Mouse (Mus musculus): ENCODE data around the gene Tmem175. TPM values are rescaled to one million over a fixed set of nuclear protein-coding genes. Genes with fewer than 3 reads are reported as not detected.

The Tmem175 gene
- polyA plus RNA-seq, 1 experiment from 2014 or later = 22.2 TPM

DNA sequence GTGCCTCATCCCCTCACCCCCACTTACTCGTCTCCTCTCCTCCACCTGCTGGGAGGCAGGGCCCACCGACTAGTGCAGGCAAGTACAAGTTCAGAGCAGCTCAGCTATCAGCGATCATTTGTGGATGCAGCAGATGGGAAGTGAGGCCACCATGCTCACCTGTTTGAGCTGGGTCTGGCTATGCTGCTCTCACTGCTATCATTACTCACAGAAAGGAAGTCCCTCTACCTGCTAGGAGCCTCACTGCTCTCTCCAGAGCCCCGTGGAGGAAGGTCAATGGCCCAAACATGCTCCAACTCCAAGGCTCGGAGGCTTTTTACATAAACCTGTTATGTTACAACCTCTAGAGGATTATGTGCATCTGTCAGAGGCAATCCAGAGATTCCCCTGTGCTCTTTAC, 27.8 kb downstream of the Tmem175 start:
- no peak overlapping the region for H3K4me3 ChIP-seq (ENCODE audit: low read depth, low read length)
- H3K27me3 ChIP-seq (ENCODE audit: control insufficient read depth, insufficient read depth, low read length) = no peaks in the 10 kb centered on the region
- H3K4me2 ChIP-seq = no peak overlapping the region
- no peak overlapping the region for H3K9ac ChIP-seq (ENCODE audit: low read depth, low read length)
- peaks cover 6% of the 10 kb centered on the region for H3K4me1 ChIP-seq (ENCODE audit: control insufficient read depth, insufficient read depth, low read length)
- whole genome bisulfite sequencing (ENCODE audit: insufficient replicate concordance) = 82% methylated on average over 5 of the region's 5 CpGs
- H3K36me3 ChIP-seq (ENCODE audit: control insufficient read depth, insufficient read depth, low read length) = peaks cover 8% of the 10 kb centered on the region
- no peak overlapping the region for H3K27ac ChIP-seq (ENCODE audit: low read depth, low read length)
- H3K9me3 ChIP-seq (replicated peaks; ENCODE audit: control insufficient read depth, low read length) = no peaks in the 10 kb centered on the region
- no peak for ATAC-seq (replicated peaks; ENCODE audit: insufficient number of reproducible peaks, low FRiP score, low TSS enrichment)

DNA sequence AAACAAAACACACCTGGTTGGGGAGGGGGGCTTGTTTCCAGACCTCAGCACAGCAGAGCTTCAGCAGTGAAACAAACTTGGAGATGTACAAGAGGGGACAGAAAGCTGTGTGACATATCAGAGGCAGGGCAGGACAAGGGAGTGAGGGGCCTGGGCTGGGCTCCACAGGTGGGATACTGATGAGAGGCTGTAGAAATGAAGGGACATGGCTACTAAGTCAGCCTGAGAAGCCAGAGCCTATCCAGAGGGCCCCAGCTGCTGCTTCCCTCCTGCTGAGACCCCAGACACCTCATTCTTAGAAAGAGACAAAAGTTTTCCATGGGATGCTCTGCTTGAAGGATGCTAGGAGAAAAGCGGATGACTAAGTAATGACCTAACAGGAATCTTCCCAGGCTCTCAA, 29.0 kb downstream of the Tmem175 start:
- ATAC-seq (replicated peaks; ENCODE audit: insufficient number of reproducible peaks, low FRiP score, low TSS enrichment) = no peak
- H3K27me3 ChIP-seq (ENCODE audit: control insufficient read depth, insufficient read depth, low read length) = no peaks in the 10 kb centered on the region
- peaks cover 6% of the 10 kb centered on the region for H3K36me3 ChIP-seq (ENCODE audit: control insufficient read depth, insufficient read depth, low read length)
- H3K9ac ChIP-seq (ENCODE audit: low read depth, low read length) = no peak overlapping the region
- H3K27ac ChIP-seq (ENCODE audit: low read depth, low read length) = no peak overlapping the region
- no peak overlapping the region for H3K4me2 ChIP-seq
- H3K4me3 ChIP-seq (ENCODE audit: low read depth, low read length) = no peak overlapping the region
- H3K4me1 ChIP-seq (ENCODE audit: control insufficient read depth, insufficient read depth, low read length) = peaks cover 6% of the 10 kb centered on the region
- WGBS (ENCODE audit: insufficient replicate concordance) = 96% methylated on average over 1 of the region's 1 CpGs
- no peaks in the 10 kb centered on the region for H3K9me3 ChIP-seq (replicated peaks; ENCODE audit: control insufficient read depth, low read length)

DNA sequence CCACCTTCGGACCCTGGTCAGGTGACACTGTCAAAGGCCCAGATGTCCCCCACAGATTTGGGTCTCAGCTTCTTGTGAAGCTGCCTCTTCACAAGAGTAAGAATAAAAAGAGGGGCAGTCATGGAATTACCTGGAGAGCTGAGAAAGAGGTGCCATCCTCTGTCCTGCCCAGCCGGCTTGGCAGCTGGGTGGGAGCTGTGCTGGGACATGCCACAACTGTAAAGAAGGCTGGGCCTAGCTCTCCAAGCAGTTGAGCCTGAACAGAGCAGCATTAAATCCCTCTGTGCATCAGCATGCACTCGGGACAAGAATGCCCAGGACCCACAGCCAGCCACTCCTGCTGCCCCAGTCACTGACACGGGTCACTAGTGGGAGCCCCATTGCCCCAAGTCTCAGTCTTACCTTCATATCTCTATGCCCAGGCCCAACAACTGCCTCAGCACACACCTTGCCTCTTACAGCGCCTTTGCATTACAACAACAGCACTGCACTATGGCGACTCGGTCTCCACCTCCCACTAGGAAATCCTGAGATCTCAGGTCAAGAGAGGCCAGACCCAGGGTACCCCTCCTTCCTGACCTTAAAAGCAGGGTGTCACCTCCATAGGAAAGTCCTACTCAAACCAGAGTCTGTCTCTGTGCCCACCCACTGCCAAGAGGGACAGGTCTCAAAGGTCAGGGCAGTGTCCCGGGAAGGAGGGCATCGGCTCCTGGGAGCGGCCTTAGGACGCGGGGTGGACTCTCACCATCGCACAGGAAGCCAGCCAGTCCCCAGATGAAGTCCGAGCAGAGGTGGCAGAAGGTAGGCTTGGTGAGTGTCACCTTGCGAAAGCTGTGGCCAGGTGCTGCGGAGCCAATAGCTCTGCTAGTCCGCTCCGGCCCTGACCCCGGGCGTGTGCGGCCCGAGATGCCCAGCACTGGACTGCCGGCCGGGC, 30.4 kb downstream of the Tmem175 start, which contains the start of gene Idua:
Gene Idua (plus strand): TSS at position 634 of the 934 bp plus-strand sequence.
- 10% methylated on average over 24 of the region's 24 CpGs for WGBS (ENCODE audit: insufficient replicate concordance)
- Histone ChIP-seq H3K9ac (ENCODE audit: low read depth, low read length) (peak within 1 kb of the TSS; percentile 93), H3K4me1 (ENCODE audit: control insufficient read depth, insufficient read depth, low read length) (peaks cover 6% of the 10 kb centered on the region), H3K27me3 (ENCODE audit: control insufficient read depth, insufficient read depth, low read length) (no peaks in the 10 kb centered on the region), H3K27ac (ENCODE audit: low read depth, low read length) (no peak within 1 kb of the TSS), H3K4me2 (peak within 1 kb of the TSS; percentile 98), H3K36me3 (ENCODE audit: control insufficient read depth, insufficient read depth, low read length) (peaks cover under 1% of the 10 kb centered on the region; the same call in 1 of the 2 replicates), H3K9me3 (replicated peaks; ENCODE audit: control insufficient read depth, low read length) (no peaks in the 10 kb centered on the region), H3K4me3 (ENCODE audit: low read depth, low read length) (peak within 1 kb of the TSS; percentile 79)
- ATAC-seq (replicated peaks; ENCODE audit: insufficient number of reproducible peaks, low FRiP score, low TSS enrichment) = peak; percentile 3

DNA sequence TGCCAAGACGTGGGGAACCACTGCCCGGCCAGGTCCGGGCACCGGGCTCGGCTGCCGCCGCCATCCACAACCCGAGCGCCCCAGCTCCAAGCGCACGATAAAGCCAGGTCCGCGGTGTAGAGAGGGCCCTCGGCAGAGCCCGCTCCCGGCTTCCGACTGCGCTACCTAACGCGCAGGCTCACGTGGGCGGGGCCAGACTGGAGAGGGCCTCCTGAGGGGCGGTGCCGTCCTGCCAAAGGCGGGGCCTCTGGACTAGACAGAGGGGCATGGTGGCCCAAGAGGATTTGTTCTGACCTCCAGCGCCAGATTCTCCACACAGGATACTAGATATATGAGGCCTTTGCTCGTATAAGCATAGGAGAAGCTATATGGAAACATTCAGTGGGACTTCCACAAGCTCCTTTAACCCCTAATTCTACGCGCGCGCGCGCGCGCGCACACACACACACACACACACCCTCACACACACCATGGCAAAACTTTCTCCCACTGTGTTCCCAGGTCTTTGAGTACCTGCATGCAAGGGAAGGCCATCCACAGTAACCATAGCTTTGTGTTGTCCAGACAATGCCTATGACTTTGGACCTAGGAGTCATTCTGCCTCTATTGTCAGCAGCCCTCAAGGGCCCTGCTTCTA, 31.2 kb downstream of the Tmem175 start:
- H3K4me1 ChIP-seq (ENCODE audit: control insufficient read depth, insufficient read depth, low read length) = peaks cover 6% of the 10 kb centered on the region
- H3K9me3 ChIP-seq (replicated peaks; ENCODE audit: control insufficient read depth, low read length) = no peaks in the 10 kb centered on the region
- H3K4me2 ChIP-seq = peak overlapping the region; percentile 98
- H3K36me3 ChIP-seq (ENCODE audit: control insufficient read depth, insufficient read depth, low read length) = no peaks in the 10 kb centered on the region
- H3K4me3 ChIP-seq (ENCODE audit: low read depth, low read length) = peak overlapping the region; percentile 79
- peak overlapping the region; percentile 93 for H3K9ac ChIP-seq (ENCODE audit: low read depth, low read length)
- WGBS (ENCODE audit: insufficient replicate concordance) = 15% methylated on average over 36 of the region's 36 CpGs
- H3K27ac ChIP-seq (ENCODE audit: low read depth, low read length) = no peak overlapping the region
- H3K27me3 ChIP-seq (ENCODE audit: control insufficient read depth, insufficient read depth, low read length) = no peaks in the 10 kb centered on the region
- peak; percentile 99 for ATAC-seq (replicated peaks; ENCODE audit: insufficient number of reproducible peaks, low FRiP score, low TSS enrichment)

DNA sequence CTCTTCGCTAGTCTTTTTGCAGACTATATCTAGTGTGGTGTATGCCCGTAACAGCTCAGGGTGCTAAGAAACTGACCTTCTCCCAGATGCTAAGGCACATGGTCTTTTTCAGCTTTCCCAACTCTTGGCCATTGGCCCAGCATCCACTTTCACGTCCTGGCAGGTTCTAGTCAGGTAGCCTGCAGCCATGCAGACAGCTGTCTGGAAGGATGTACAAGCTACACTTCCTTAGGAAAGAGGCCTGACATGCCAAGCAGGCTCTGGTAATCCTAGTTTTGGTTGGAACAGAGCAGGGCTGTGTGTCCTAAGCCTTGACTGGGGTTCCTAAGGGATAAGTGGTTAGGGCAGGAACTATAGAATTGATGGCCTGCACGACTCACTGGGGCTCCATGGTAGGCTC, 33.2 kb downstream of the Tmem175 start:
- 84% methylated on average over 4 of the region's 4 CpGs for WGBS (ENCODE audit: insufficient replicate concordance)
- Histone ChIP-seq H3K36me3 (ENCODE audit: control insufficient read depth, insufficient read depth, low read length) (no peaks in the 10 kb centered on the region), H3K9me3 (replicated peaks; ENCODE audit: control insufficient read depth, low read length) (no peaks in the 10 kb centered on the region), H3K27me3 (ENCODE audit: control insufficient read depth, insufficient read depth, low read length) (no peaks in the 10 kb centered on the region), H3K9ac (ENCODE audit: low read depth, low read length) (no peak overlapping the region), H3K27ac (ENCODE audit: low read depth, low read length) (no peak overlapping the region), H3K4me3 (ENCODE audit: low read depth, low read length) (no peak overlapping the region), H3K4me2 (no peak overlapping the region), H3K4me1 (ENCODE audit: control insufficient read depth, insufficient read depth, low read length) (peaks cover 6% of the 10 kb centered on the region)
- ATAC-seq (replicated peaks; ENCODE audit: insufficient number of reproducible peaks, low FRiP score, low TSS enrichment) = no peak

DNA sequence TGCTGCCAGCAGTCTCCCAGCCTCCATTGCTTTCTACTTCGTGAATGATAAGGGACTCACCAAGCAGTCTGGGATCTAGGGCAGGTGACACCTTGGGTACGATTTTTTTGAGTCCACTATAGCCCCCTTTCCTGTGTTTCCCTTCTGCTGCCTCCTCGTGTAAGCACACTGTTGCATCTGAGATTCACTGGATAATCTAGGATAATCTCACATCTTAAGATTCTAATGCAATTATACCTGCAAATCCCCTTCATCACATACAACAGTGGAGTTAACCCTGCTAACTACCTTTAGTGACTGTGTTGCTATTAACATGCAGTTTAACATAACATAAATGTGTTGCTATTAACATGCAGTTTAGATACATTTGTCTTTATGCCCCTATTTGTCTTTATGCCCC, 35.5 kb downstream of the Tmem175 start:
- WGBS (ENCODE audit: insufficient replicate concordance) = 39% methylated on average over 3 of the region's 3 CpGs
- H3K4me2 ChIP-seq = no peak overlapping the region
- ATAC-seq (replicated peaks; ENCODE audit: insufficient number of reproducible peaks, low FRiP score, low TSS enrichment) = no peak

DNA sequence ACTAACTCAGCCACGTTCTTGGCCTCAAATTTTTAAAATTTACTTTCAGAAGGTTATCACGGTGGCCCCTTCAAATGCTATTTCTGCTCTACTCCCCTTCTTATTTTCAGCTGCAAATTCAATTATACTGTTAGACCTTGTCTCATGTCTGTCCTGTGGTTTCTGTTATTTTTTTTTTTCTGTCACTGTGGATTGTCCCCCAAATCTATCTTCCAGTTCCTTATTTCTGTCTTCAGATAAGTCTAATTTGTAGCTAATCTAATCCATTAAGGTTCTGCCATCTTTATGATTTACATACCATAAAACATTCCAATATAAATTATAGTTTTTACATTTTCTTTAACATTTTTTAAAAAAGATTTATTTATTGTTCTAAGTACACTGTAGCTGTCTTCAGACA, 37.8 kb downstream of the Tmem175 start:
- peaks cover 3% of the 10 kb centered on the region; the same call in 1 of the 2 replicates for H3K36me3 ChIP-seq (ENCODE audit: control insufficient read depth, insufficient read depth, low read length)
- H3K27ac ChIP-seq (ENCODE audit: low read depth, low read length) = no peak overlapping the region
- H3K9me3 ChIP-seq (replicated peaks; ENCODE audit: control insufficient read depth, low read length) = no peaks in the 10 kb centered on the region
- no peak overlapping the region for H3K9ac ChIP-seq (ENCODE audit: low read depth, low read length)
- 70% methylated on average over 2 of the region's 2 CpGs for WGBS (ENCODE audit: insufficient replicate concordance)
- peaks cover 6% of the 10 kb centered on the region for H3K4me1 ChIP-seq (ENCODE audit: control insufficient read depth, insufficient read depth, low read length)
- H3K27me3 ChIP-seq (ENCODE audit: control insufficient read depth, insufficient read depth, low read length) = no peaks in the 10 kb centered on the region
- H3K4me2 ChIP-seq = no peak overlapping the region
- H3K4me3 ChIP-seq (ENCODE audit: low read depth, low read length) = no peak overlapping the region
- no peak for ATAC-seq (replicated peaks; ENCODE audit: insufficient number of reproducible peaks, low FRiP score, low TSS enrichment)

More for the DNA sequence above, 35.5 kb downstream of the Tmem175 start:
- H3K36me3 ChIP-seq (ENCODE audit: control insufficient read depth, insufficient read depth, low read length) = no peaks in the 10 kb centered on the region
- no peak overlapping the region for H3K27ac ChIP-seq (ENCODE audit: low read depth, low read length)
- no peak overlapping the region for H3K9ac ChIP-seq (ENCODE audit: low read depth, low read length)
- no peaks in the 10 kb centered on the region for H3K27me3 ChIP-seq (ENCODE audit: control insufficient read depth, insufficient read depth, low read length)
- H3K4me1 ChIP-seq (ENCODE audit: control insufficient read depth, insufficient read depth, low read length) = peaks cover 6% of the 10 kb centered on the region
- no peak overlapping the region for H3K4me3 ChIP-seq (ENCODE audit: low read depth, low read length)
- no peaks in the 10 kb centered on the region for H3K9me3 ChIP-seq (replicated peaks; ENCODE audit: control insufficient read depth, low read length)

DNA sequence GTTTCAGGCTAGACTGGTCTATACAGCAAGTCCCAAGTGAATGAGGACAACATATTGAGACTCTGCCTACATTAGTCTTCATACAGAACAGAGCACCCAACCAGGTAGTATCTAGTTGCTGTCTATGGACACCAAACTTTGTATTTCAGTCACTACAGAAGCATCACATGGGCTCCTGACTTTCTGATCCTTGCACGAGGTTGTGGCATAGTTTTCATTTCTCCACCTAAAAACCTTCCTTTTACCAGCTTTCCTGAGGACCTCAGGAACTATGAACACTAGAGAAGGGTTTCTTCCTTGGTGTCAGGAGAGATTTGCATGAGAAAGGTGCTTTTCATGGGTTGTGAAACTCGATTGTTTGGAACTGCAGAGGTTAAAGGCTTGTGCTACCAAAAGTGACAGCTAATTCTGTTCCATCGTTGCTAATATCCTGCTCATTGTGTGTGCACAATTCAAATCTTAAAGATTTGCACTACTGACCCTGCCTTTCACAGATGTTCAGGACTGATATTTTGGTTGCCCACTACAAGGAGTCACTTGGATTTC, 38.9 kb downstream of the Tmem175 start:
- peak overlapping the region; percentile 89 for H3K9ac ChIP-seq (ENCODE audit: low read depth, low read length)
- peak overlapping the region; percentile 84 for H3K27ac ChIP-seq (ENCODE audit: low read depth, low read length)
- H3K27me3 ChIP-seq (ENCODE audit: control insufficient read depth, insufficient read depth, low read length) = no peaks in the 10 kb centered on the region
- WGBS (ENCODE audit: insufficient replicate concordance) = 23% methylated on average over 3 of the region's 3 CpGs
- ATAC-seq (replicated peaks; ENCODE audit: insufficient number of reproducible peaks, low FRiP score, low TSS enrichment) = no peak
- H3K4me2 ChIP-seq = peak overlapping the region; percentile 85
- peaks cover 3% of the 10 kb centered on the region; the same call in 1 of the 2 replicates for H3K36me3 ChIP-seq (ENCODE audit: control insufficient read depth, insufficient read depth, low read length)
- peaks cover 6% of the 10 kb centered on the region for H3K4me1 ChIP-seq (ENCODE audit: control insufficient read depth, insufficient read depth, low read length)
- no peaks in the 10 kb centered on the region for H3K9me3 ChIP-seq (replicated peaks; ENCODE audit: control insufficient read depth, low read length)
- peak overlapping the region; percentile 54 for H3K4me3 ChIP-seq (ENCODE audit: low read depth, low read length)
